ENCODE assay signal across 10 mouse cellular contexts in the genomic region with DNA sequence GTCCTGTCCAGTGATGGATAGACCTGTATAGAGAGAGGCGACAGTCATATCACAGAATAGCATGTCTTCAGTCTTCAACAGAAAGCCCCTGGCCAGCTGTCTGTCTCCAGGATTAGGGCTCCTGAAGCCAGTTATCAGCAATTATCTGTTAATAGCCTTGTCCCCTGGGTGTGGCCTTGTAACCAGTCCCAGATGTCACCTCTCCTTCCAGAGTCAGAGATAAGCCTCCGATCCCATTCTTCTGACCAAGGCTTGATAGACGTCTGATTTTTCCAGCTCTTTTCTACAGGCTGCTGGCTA. TPM values are rescaled to one million over a fixed set of nuclear protein-coding genes. Genes with fewer than 3 reads are reported as not detected.
DNase-seq lines count a peak whose midpoint lies in the region; ATAC-seq and TF ChIP-seq lines count a peak whose summit lies in the region.
"Had no signal": no experiment of that assay in that cellular context is flagged by ENCODE, and none has a peak within 500 bp of the region (broad histone marks: within the 10 kb centered on the region; RNA-seq: fewer than 3 reads in every experiment).

No protein-coding gene starts in this region.

- in situ Hi-C loops in ES-E14 (cut with MboI; ENCODE audit: low sequenced_read_pairs in 2 of 2, unreplicated experiment in 2 of 2): no loop called here

- WGBS in kidney, embryonic 15.5 days: 72% methylated on average over 3 of the region's 3 CpGs
- 10% methylated on average over 3 of the region's 3 CpGs for whole genome bisulfite sequencing in liver, embryonic 16.5 days (ENCODE audit: insufficient replicate concordance)
- 87% methylated on average over 3 of the region's 3 CpGs for WGBS in forebrain, embryonic 14.5 days

- H3K27ac ChIP-seq in kidney, embryonic 15.5 days: peak overlapping the region; percentile 10; the same call in 1 of the 2 replicates
- no peak overlapping the region for H3K27ac ChIP-seq in ES-E14 (ENCODE audit: insufficient read depth, low read depth, low read length, poor library complexity, severe bottlenecking)
- H3K27ac ChIP-seq in brown adipose tissue, adult 24 weeks (replicated peaks; ENCODE audit: low read depth, low read length): peak overlapping the region; percentile 91
- peak overlapping the region; percentile 80 for H3K27ac ChIP-seq in liver, embryonic 16.5 days (ENCODE audit: low read length)
- H3K27ac ChIP-seq in forebrain, embryonic 14.5 days (ENCODE audit: low read depth, low read length): no peak overlapping the region
- H3K27ac ChIP-seq: hindbrain, embryonic 15.5 days had no signal

- H3K9me3 ChIP-seq in kidney, embryonic 15.5 days (replicated peaks): no peaks in the 10 kb centered on the region
- H3K9me3 ChIP-seq in ES-E14 (ENCODE audit: control insufficient read depth, insufficient read depth, low read depth, low read length): no peaks in the 10 kb centered on the region
- no peaks in the 10 kb centered on the region for H3K9me3 ChIP-seq in liver, embryonic 16.5 days (replicated peaks; ENCODE audit: control insufficient read depth, low read length)
- H3K9me3 ChIP-seq in forebrain, embryonic 14.5 days (replicated peaks; ENCODE audit: control insufficient read depth, low read length): no peaks in the 10 kb centered on the region
- H3K9me3 ChIP-seq: hindbrain, embryonic 15.5 days; megakaryocyte, embryonic 14.5 days had no signal

- ATAC-seq in kidney, embryonic 15.5 days (replicated peaks; ENCODE audit: low FRiP score): no peak
- peak; percentile 71 for ATAC-seq in liver, embryonic 16.5 days (ENCODE audit: low read depth)
- ATAC-seq in forebrain, embryonic 14.5 days: no peak

- peak overlapping the region; percentile 66 for H3K4me2 ChIP-seq in kidney, embryonic 15.5 days
- peak overlapping the region; percentile 95 for H3K4me2 ChIP-seq in liver, embryonic 16.5 days (ENCODE audit: low read depth, low read length)
- no peak overlapping the region for H3K4me2 ChIP-seq in forebrain, embryonic 14.5 days (ENCODE audit: low read length)
- H3K4me2 ChIP-seq: hindbrain, embryonic 15.5 days had no signal

- H3K4me3 ChIP-seq in kidney, embryonic 15.5 days (replicated peaks): peak overlapping the region; percentile 54; the same call in 1 of the 2 replicates
- peak overlapping the region; percentile 64 to 80 for H3K4me3 ChIP-seq in ES-E14 (ENCODE audit: insufficient read depth in 1 of 2, low read depth in 1 of 2, low read length in 2 of 2, poor library complexity in 1 of 2, severe bottlenecking in 1 of 2)
- H3K4me3 ChIP-seq in brown adipose tissue, adult 24 weeks (ENCODE audit: insufficient read depth, low read depth, low read length): peak overlapping the region; percentile 77
- peak overlapping the region; percentile 81 for H3K4me3 ChIP-seq in liver, embryonic 16.5 days (ENCODE audit: low read depth, low read length)
- H3K4me3 ChIP-seq in forebrain, embryonic 14.5 days (ENCODE audit: low read depth, low read length): no peak overlapping the region
- H3K4me3 ChIP-seq: hindbrain, embryonic 15.5 days had no signal

- H3K27me3 ChIP-seq in kidney, embryonic 15.5 days: peaks cover 6% of the 10 kb centered on the region; the same call in 1 of the 2 replicates
- no peaks in the 10 kb centered on the region for H3K27me3 ChIP-seq in liver, embryonic 16.5 days (ENCODE audit: control insufficient read depth, insufficient read depth, low read depth, low read length)
- no peaks in the 10 kb centered on the region for H3K27me3 ChIP-seq in forebrain, embryonic 14.5 days (replicated peaks; ENCODE audit: control insufficient read depth, insufficient read depth, low read length)
- H3K27me3 ChIP-seq: megakaryocyte, embryonic 14.5 days had no signal

- H3K36me3 ChIP-seq in kidney, embryonic 15.5 days: 0 out of 2 replicates have a peak, but pooled peaks cover 3% of the 10 kb centered on the region
- peaks cover 20% of the 10 kb centered on the region for H3K36me3 ChIP-seq in ES-E14 (ENCODE audit: control insufficient read depth, insufficient read depth, low read length, poor library complexity, severe bottlenecking)
- H3K36me3 ChIP-seq in liver, embryonic 16.5 days (ENCODE audit: control insufficient read depth, insufficient read depth): no peaks in the 10 kb centered on the region; the same call in 1 of the 2 replicates
- no peaks in the 10 kb centered on the region for H3K36me3 ChIP-seq in forebrain, embryonic 14.5 days (ENCODE audit: control insufficient read depth, insufficient read depth, low read length)
- H3K36me3 ChIP-seq: hindbrain, embryonic 15.5 days had no signal

- peaks cover 28% of the 10 kb centered on the region for H3K4me1 ChIP-seq in kidney, embryonic 15.5 days
- peaks cover 8 to 9% of the 10 kb centered on the region in 2 experiments for H3K4me1 ChIP-seq in ES-E14 (ENCODE audit: control insufficient read depth in 2 of 2, insufficient read depth in 2 of 2, low read length in 2 of 2, poor library complexity in 1 of 2)
- peaks cover 13% of the 10 kb centered on the region for H3K4me1 ChIP-seq in brown adipose tissue, adult 24 weeks (ENCODE audit: control insufficient read depth, insufficient read depth, insufficient read length, low read length)
- peaks cover 42% of the 10 kb centered on the region for H3K4me1 ChIP-seq in liver, embryonic 16.5 days (ENCODE audit: control insufficient read depth, low read depth, low read length)
- 0 out of 2 replicates have a peak, but pooled peaks cover 8% of the 10 kb centered on the region for H3K4me1 ChIP-seq in forebrain, embryonic 14.5 days (ENCODE audit: control insufficient read depth, insufficient read depth, low read length)

- DNase-seq in kidney, postnatal 4 days: no peak
- DNase-seq in ES-E14 (ENCODE audit: low read depth, low spot score): no peak
- DNase-seq in cerebellum, adult 11-12 months: no peak
- DNase-seq in forebrain, embryonic 14.5 days (ENCODE audit: low spot score): no peak

- no peak overlapping the region for H3K9ac ChIP-seq in kidney, embryonic 15.5 days
- H3K9ac ChIP-seq in ES-E14 (ENCODE audit: insufficient read depth, low read depth, low read length, poor library complexity, severe bottlenecking): peak overlapping the region; percentile 56; the same call in 1 of the 2 replicates
- H3K9ac ChIP-seq in liver, embryonic 16.5 days (ENCODE audit: low read depth, low read length): peak overlapping the region; percentile 29
- H3K9ac ChIP-seq in forebrain, embryonic 14.5 days (ENCODE audit: low read length): no peak overlapping the region
- H3K9ac ChIP-seq: hindbrain, embryonic 15.5 days had no signal

TF ChIP-seq in ES-E14, 5 proteins besides CTCF, POLR2A, EP300 and RAD21:
- TF ChIP-seq ZNF384 (IDR thresholded peaks at IDR 0.05; ENCODE audit: low read depth, low read length): no peak
TF ChIP-seq in ES-E14: peak in this region for 0.

RNA-seq across cellular contexts. Expression of gene Apobec3, which starts 2.3 kb away (rescaled TPM):
- 29.3 and 31.0 TPM in 2 replicates for polyA plus RNA-seq in kidney, embryonic 15.5 days (2015; fragmentation: Nextera tagmentation; extraction: Ambion mirVana)
- total RNA-seq in ES-E14 (2012; rRNA removed): 39.9 and 42.4 TPM in 2 replicates
- 5.3 and 7.4 TPM in 2 replicates for polyA plus RNA-seq in brown adipose tissue, adult 24 weeks (2012; ENCODE audit: insufficient read depth, insufficient read length, missing spikeins)
- 33.1 and 35.2 TPM in 2 replicates for polyA plus RNA-seq in liver, embryonic 16.5 days (2015; fragmentation: Nextera tagmentation; extraction: Ambion mirVana)
- 4.8 and 5.6 TPM in 2 replicates for polyA plus RNA-seq in forebrain, embryonic 14.5 days (2014; fragmentation: Nextera tagmentation; extraction: Ambion mirVana)

RNA-seq across cellular contexts. Expression of gene Cbx6, which starts 59.3 kb away (rescaled TPM):
- 45.5 and 50.4 TPM in 2 replicates for polyA plus RNA-seq in kidney, embryonic 15.5 days (2015; fragmentation: Nextera tagmentation; extraction: Ambion mirVana)
- 28.2 and 30.1 TPM in 2 replicates for total RNA-seq in ES-E14 (2012; rRNA removed)
- polyA plus RNA-seq in brown adipose tissue, adult 24 weeks (2012; ENCODE audit: insufficient read depth, insufficient read length, missing spikeins): 3.9 and 7.3 TPM in 2 replicates
- 5.8 and 6.3 TPM in 2 replicates for polyA plus RNA-seq in liver, embryonic 16.5 days (2015; fragmentation: Nextera tagmentation; extraction: Ambion mirVana)
- polyA plus RNA-seq in forebrain, embryonic 14.5 days (2014; fragmentation: Nextera tagmentation; extraction: Ambion mirVana): 18.1 and 29.1 TPM in 2 replicates

RNA-seq across cellular contexts. Expression of gene Npcd, which starts 59.7 kb away (rescaled TPM):
- polyA plus RNA-seq in kidney, embryonic 15.5 days (2015; fragmentation: Nextera tagmentation; extraction: Ambion mirVana): not detected in 2 replicates
- 3.4 and 9.3 TPM in 2 replicates for total RNA-seq in ES-E14 (2012; rRNA removed)
- not detected in 2 replicates for polyA plus RNA-seq in brown adipose tissue, adult 24 weeks (2012; ENCODE audit: insufficient read depth, insufficient read length, missing spikeins)
- not detected in 2 replicates for polyA plus RNA-seq in liver, embryonic 16.5 days (2015; fragmentation: Nextera tagmentation; extraction: Ambion mirVana)
- polyA plus RNA-seq in forebrain, embryonic 14.5 days (2014; fragmentation: Nextera tagmentation; extraction: Ambion mirVana): not detected in 2 replicates
- polyA plus RNA-seq: neural tube, embryonic 11.5 days had no signal

Comparison
In these comparisons a context has a peak if more than half of its experiments do, and no peak if none do; other contexts are left out.
1. H3K27ac ChIP-seq: peak in kidney, embryonic 15.5 days (single experiment), brown adipose tissue, adult 24 weeks (single experiment) and liver, embryonic 16.5 days (single experiment); none in ES-E14 (single experiment) and forebrain, embryonic 14.5 days (single experiment).
2. H3K9ac ChIP-seq: peak in ES-E14 (single experiment) and liver, embryonic 16.5 days (single experiment); none in kidney, embryonic 15.5 days (single experiment) and forebrain, embryonic 14.5 days (single experiment).